Mouse (Mus musculus): ENCODE measurements around the gene Gmnn. TPM values are rescaled to one million over a fixed set of nuclear protein-coding genes. Genes with fewer than 3 reads are reported as not detected.

Gene Gmnn
- 27.5 to 35.1 TPM (median 30.2 TPM) in 3 replicates for total RNA-seq (2017)

DNA sequence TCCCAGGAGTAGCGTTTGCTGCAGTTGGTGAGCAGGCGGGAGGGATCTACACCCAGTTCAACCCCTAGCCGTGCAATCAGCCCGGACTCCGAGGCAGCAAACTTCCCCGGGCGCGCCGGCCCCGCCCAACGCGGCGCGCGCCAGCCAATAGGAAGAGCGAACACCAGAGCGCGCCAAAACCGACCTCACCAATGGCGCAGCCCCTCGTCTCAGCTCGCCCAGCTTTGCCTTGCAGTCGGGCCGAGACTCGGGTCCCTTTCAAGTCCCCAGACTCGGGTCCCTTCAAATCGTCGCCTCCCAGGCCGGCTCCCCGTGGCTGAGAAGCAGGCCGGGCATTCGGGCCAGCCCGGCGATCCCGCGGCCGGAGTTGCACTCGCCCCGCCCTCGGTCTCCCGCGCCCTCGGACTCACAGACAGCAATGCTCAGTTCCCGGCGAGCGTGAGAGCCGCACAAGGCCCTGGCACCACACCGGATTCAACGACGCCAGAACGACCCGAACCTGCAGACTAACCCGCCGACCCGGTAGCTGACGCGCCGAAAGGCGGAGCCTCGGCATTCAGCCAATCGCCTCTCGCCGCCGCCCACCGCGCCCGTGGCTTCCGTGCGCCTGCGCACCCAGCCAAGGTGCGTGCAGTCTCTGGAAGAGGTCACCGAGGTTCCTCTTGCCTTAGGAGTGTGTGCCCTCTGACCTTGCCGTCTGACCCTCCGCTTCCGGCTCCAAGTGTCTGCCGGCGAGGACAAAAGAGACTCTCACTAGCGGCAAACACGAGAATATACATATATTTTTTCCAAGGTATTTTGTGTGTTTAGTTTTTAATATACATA lies at the start of gene Gmnn:
Gmnn (minus strand) TSS at position 521 of the 825 bp plus-strand sequence.
- peak; percentile 91 for ATAC-seq (replicated peaks; ENCODE audit: insufficient number of reproducible peaks, low FRiP score, low TSS enrichment, poor library complexity, severe bottlenecking)

GRCm38 (mm10) chr13:24806079-24806478 lies 44.4 kb upstream of the Gmnn start:
- no peak for ATAC-seq (replicated peaks; ENCODE audit: insufficient number of reproducible peaks, low FRiP score, low TSS enrichment, poor library complexity, severe bottlenecking)

DNA sequence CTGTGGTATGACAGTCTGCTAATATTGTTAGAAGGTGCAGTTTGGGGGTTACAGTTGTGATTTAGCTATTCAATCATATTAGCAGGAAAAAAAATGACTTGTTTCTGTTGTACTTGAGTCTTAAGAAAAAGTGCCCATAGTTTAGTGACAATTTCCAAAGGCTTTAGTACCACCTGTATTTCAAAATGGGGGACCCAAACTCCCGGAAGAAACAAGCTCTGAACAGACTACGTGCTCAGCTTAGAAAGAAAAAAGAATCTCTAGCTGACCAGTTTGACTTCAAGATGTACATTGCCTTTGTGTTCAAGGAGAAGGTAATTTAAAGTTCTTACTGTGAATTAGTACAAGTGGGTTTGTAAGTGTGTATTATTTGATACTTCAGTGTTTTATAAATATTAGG lies 41.5 kb upstream of the Gmnn start:
- ATAC-seq (replicated peaks; ENCODE audit: insufficient number of reproducible peaks, low FRiP score, low TSS enrichment, poor library complexity, severe bottlenecking) = no peak

GRCm38 (mm10) chr13:24802131-24802691 lies 40.5 kb upstream of the Gmnn start:
- peak; percentile 50 for ATAC-seq (replicated peaks; ENCODE audit: insufficient number of reproducible peaks, low FRiP score, low TSS enrichment, poor library complexity, severe bottlenecking)

DNA sequence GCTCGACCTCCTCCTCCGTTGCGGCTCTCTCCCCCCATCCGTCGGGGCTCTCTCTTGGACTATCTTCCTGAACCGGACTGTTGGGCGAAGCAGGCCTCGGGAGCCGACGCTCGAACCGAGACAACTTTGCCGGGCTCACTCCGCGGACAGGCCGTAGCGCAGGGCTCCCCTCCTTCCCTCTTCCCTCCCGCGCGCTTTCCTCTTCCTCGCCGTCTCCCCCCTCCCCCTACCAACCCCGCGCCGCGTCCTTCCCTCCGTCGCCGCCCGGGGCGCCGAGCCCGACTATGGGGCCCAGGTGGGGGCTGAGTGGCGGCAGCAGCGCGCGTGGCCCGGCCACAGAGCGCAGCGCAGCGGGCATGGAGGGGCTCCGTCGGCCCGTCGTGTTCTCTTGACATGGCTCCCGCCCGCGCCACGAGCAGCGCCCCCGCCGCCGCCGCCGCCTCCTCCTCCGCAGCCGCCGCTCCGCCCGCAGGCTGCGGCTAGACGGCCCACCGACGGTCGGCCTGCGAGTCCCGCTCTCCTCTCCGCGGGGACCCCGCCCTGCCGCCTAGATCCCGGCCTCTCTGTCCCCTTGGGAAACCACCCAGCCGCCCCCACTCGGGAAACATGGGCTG lies 39.7 kb upstream of the Gmnn start, which contains the start of gene BC005537:
BC005537 (plus strand) TSS at position 350 of the 614 bp plus-strand sequence.
- peak; percentile 13; the same call in 1 of the 2 replicates for ATAC-seq (replicated peaks; ENCODE audit: insufficient number of reproducible peaks, low FRiP score, low TSS enrichment, poor library complexity, severe bottlenecking)

DNA sequence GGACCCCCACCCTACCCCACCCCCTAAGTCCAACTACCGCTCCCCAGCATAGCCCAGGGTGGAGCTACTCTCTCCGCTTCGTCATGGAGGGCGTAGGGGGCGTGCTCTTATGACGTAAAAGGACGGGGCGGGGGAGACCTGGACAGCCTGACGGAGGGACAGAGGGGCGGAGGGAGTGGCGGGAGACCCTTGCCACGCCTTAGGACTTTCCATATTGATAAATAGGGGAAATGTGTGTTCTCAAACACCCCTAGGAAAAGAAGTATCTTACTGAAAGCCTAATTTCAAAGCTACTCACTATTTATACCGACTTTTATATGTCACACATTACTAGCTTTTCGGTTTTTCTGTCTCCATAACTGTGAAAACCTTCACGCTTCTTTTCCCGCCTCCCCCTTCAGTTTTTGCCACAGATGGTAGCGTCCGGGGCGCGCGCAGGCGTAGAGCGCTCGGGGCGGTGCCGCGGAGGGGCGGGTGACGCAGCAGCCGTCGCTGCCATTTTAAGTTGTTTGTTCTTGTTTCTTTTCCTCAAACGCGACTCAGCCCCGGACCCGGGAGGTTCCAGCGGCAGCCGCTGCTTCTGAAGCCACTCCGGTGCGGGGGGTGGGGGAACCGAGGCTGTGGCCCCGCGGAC lies 39.1 kb upstream of the Gmnn start:
- ATAC-seq (replicated peaks; ENCODE audit: insufficient number of reproducible peaks, low FRiP score, low TSS enrichment, poor library complexity, severe bottlenecking) = peak; percentile 91

DNA sequence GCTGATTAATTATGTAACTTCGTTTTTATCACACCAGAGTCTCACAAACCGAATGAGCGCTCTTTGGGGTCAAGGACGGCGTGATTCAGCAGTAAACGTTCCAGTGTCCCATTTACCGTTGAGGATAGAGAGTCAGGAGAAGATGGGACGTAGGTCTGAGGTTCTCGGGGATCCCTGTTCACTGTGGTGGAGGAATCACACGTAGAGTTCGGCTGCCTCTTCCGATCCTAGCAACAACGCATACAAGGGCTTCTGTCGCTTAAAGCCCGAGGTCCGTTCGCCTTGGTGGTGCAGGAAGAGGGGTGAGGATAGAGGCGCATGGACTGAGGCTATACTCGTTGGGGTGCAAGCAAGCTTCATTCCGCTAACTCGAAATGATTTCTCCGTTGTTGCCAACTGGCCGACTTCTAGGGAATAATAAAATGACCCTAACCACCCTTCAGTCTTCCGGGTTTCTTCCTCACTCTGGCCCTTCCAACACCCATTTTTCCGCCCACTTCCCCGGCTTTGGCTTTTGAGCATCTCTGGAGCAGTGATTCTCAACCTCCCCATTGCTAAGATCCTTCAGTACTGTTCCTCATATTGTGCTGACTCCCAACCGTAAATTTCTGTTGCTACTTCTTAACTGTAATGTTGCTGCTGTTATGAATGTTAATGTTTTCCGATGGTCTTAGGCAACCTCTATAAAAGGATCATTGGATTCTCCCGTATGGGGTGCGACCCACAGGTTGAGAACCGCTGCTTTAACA lies 38.4 kb upstream of the Gmnn start:
- peak; percentile 13; the same call in 1 of the 2 replicates for ATAC-seq (replicated peaks; ENCODE audit: insufficient number of reproducible peaks, low FRiP score, low TSS enrichment, poor library complexity, severe bottlenecking)

- ATAC-seq (replicated peaks; ENCODE audit: insufficient number of reproducible peaks, low FRiP score, low TSS enrichment, poor library complexity, severe bottlenecking) = no peak
Observed at GRCm38 (mm10) chr13:24799378-24799777, 37.7 kb upstream of the Gmnn start.

- ATAC-seq (replicated peaks; ENCODE audit: insufficient number of reproducible peaks, low FRiP score, low TSS enrichment, poor library complexity, severe bottlenecking) = no peak
Observed at GRCm38 (mm10) chr13:24798686-24799085, 37.0 kb upstream of the Gmnn start.

- ATAC-seq (replicated peaks; ENCODE audit: insufficient number of reproducible peaks, low FRiP score, low TSS enrichment, poor library complexity, severe bottlenecking) = peak; percentile 51; the same call in 1 of the 2 replicates
Observed at GRCm38 (mm10) chr13:24792411-24793045, 30.8 kb upstream of the Gmnn start.

DNA sequence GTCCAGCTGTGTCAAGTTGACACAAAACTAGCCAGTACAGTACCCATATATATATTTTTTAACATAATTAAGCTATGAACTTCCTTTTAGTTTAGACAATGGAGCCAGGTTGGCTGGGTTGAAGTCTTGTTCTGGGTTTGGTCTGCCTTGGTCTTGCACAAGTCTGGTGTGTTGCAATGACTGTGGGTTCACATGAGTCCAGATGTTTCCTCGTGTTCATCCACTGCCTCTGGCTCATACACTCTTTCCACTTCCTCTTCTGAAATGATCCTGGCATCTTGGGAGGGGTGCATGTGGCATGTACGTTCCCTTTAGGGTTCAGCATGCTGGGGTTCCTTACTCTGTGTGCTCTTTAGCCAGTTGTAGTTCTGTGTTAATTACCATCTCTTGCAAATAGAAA lies 29.6 kb upstream of the Gmnn start:
- peak; percentile 98 for ATAC-seq (replicated peaks; ENCODE audit: insufficient number of reproducible peaks, low FRiP score, low TSS enrichment, poor library complexity, severe bottlenecking)

DNA sequence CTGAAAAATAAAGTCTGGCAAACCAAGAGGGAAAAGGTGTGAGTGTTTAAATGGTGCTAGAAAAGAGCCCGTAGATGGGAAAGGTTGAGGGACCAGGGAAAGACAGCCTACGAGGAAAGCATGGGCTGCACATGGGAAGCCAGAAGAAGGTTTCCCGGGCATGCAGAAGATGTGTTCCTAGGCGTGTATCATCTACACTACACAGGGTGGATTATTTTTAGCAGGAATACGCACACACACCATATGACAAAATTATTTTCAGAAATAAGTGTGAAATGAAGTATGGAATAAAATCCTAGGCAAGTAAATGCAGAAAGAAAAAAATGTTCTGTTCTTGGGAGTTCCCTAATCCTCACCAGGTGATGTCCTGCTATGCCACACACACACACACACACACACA lies 25.8 kb upstream of the Gmnn start:
- ATAC-seq (replicated peaks; ENCODE audit: insufficient number of reproducible peaks, low FRiP score, low TSS enrichment, poor library complexity, severe bottlenecking) = no peak

GRCm38 (mm10) chr13:24786014-24786490 lies 24.3 kb upstream of the Gmnn start:
- peak; percentile 48 for ATAC-seq (replicated peaks; ENCODE audit: insufficient number of reproducible peaks, low FRiP score, low TSS enrichment, poor library complexity, severe bottlenecking)

- ATAC-seq (replicated peaks; ENCODE audit: insufficient number of reproducible peaks, low FRiP score, low TSS enrichment, poor library complexity, severe bottlenecking) = no peak
Observed at GRCm38 (mm10) chr13:24781916-24782315, 20.2 kb upstream of the Gmnn start.

GRCm38 (mm10) chr13:24778706-24779380 lies 17.1 kb upstream of the Gmnn start:
- no peak for ATAC-seq (replicated peaks; ENCODE audit: insufficient number of reproducible peaks, low FRiP score, low TSS enrichment, poor library complexity, severe bottlenecking)

DNA sequence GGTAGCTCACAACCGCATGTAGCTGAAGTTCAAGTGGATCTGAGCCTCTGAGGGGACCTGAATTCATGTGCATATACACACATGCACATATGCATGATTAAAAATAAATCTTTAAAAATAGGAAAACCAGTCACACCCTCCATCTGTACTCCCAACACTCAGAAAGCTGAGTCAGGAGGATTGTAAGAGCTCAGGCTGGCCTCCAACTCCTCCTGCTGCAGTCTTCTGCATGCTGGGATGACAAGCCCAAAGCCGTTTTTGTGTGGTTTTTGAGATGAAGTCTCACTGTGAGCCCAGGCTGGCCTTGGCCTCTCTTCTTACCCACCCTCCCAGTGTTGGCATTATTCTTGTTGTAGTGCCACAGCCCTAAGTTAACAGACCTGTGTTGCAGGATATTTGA lies 16.3 kb upstream of the Gmnn start:
- no peak for ATAC-seq (replicated peaks; ENCODE audit: insufficient number of reproducible peaks, low FRiP score, low TSS enrichment, poor library complexity, severe bottlenecking)

DNA sequence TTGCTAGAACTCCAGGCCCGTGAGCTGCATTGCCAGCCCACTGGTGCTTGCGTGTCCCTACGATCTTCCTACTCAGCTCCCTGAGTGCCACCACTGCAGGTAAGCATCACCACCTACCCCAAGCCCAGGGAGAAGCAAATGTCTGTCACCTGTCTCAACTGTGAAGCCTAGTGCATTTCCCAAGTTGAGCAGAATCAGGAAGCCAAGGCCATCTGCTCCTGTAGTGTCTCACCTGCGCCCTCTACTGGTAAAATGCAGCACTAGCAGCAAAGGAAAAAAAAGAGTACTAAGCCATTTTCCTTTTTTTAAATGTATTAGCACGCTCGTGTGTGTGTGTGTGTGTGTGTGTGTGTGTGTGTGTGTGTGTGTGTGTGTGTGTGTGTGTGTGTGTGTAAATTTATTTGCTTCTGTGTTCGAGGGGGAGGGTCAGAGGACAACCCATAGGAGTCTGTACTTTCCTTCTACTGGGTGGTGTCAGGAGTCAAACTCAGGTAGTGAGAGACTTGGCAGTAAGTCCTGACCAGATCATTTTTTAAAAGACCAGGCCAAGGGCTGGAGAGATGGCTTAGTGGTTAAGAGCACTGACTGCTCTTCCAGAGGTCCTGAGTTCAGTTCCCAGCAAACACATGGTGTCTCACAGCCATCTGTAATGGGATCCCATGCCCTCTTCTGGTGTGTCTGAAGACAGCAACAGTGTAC lies 14.6 kb upstream of the Gmnn start:
- peak; percentile 97 for ATAC-seq (replicated peaks; ENCODE audit: insufficient number of reproducible peaks, low FRiP score, low TSS enrichment, poor library complexity, severe bottlenecking)
